Mouse (Mus musculus) olfactory bulb, adult 2 months (tissue): ENCODE measurements around the gene Myo18a.

Source experiments
- CTCF ChIP-seq: fragments of 200-500 bp; IDR thresholded peaks from 2 replicates; pipeline ENCODE4 v1.5.1; 2012; ENCODE audit warnings: low read depth, mild to moderate bottlenecking, low read length, moderate library complexity; ENCODE audit not compliant: insufficient read depth
- POLR2A ChIP-seq: fragments of 200-500 bp; IDR thresholded peaks from 2 replicates; pipeline ENCODE4 v1.6.1; 2012; ENCODE audit warnings: mild to moderate bottlenecking, low read depth, low read length, moderate library complexity; ENCODE audit not compliant: insufficient read depth

DNA sequence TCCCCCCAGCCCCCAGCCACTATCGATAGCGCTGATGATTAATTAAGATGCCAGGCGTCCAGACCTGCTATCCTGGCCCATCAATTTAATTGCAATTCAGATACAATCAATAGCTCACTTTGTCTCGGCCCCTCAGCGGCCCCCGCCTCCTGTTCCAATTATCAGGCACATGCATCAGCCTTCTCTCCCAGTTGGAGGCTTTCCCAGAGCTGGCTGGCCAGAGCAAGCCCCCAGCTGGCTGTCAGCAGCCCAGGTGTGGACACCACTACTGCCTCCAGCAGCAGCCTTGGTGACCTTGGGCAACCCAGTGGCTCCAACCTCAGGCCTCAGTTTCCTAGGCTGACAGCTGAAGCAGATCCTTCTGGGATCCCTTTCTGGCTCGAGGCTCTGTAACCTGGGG, 67.8 kb downstream of the Myo18a start:
- TF ChIP-seq CTCF = no peak
- no peak for TF ChIP-seq POLR2A
